Mouse (Mus musculus): ENCODE results near the gene Masp2. TPM values are rescaled to one million over a fixed set of nuclear protein-coding genes. Genes with fewer than 3 reads are reported as not detected.
A peak's percentile ranks its signal among the peaks of the same experiment; 100 is the strongest.

Gene Masp2
- polyA plus RNA-seq, 1 experiment from 2014 or later: 0.54 TPM

GRCm38 (mm10) chr4:148643291-148644156 is 41.2 kb downstream of the Masp2 start, which contains the start of gene Gm572:
Gene Gm572 (plus strand): TSS chr4:148643317.
- Histone ChIP-seq H3K4me1 (peaks cover 4% of the 10 kb centered on the region; the same call in 1 of the 2 replicates), H3K36me3 (no peaks in the 10 kb centered on the region), H3K27me3 (no peaks in the 10 kb centered on the region), H3K9ac (no peak within 1 kb of the TSS), H3K27ac (no peak within 1 kb of the TSS), H3K9me3 (no peaks in the 10 kb centered on the region), H3K4me3 (no peak within 1 kb of the TSS), H3K4me2 (replicated peaks) (peak within 1 kb of the TSS; percentile 32)
- ATAC-seq (ENCODE audit: insufficient number of reproducible peaks, insufficient read depth, low FRiP score, low TSS enrichment): no peak
- WGBS: 66% methylated on average over 15 of the region's 15 CpGs

GRCm38 (mm10) chr4:148644157-148644511 is 41.8 kb downstream of the Masp2 start:
- Histone ChIP-seq H3K4me1 (peaks cover 4% of the 10 kb centered on the region; the same call in 1 of the 2 replicates), H3K36me3 (no peaks in the 10 kb centered on the region), H3K4me2 (replicated peaks) (peak overlapping the region; percentile 32), H3K9ac (no peak overlapping the region), H3K9me3 (no peaks in the 10 kb centered on the region), H3K27ac (no peak overlapping the region), H3K4me3 (no peak overlapping the region), H3K27me3 (no peaks in the 10 kb centered on the region)
- ATAC-seq (ENCODE audit: insufficient number of reproducible peaks, insufficient read depth, low FRiP score, low TSS enrichment): no peak
- 5% methylated on average over 9 of the region's 9 CpGs for WGBS

- no peaks in the 10 kb centered on the region for H3K9me3 ChIP-seq
- WGBS: 86% methylated on average over 6 of the region's 6 CpGs
- no peaks in the 10 kb centered on the region for H3K27me3 ChIP-seq
- no peak for ATAC-seq (ENCODE audit: insufficient number of reproducible peaks, insufficient read depth, low FRiP score, low TSS enrichment)
- no peak overlapping the region for H3K4me2 ChIP-seq (replicated peaks)
- peaks cover 4% of the 10 kb centered on the region; the same call in 1 of the 2 replicates for H3K4me1 ChIP-seq
- H3K36me3 ChIP-seq: no peaks in the 10 kb centered on the region
- H3K27ac ChIP-seq: no peak overlapping the region
- H3K9ac ChIP-seq: no peak overlapping the region
- no peak overlapping the region for H3K4me3 ChIP-seq
Measured at GRCm38 (mm10) chr4:148644926-148645325, 42.6 kb downstream of the Masp2 start.

GRCm38 (mm10) chr4:148646616-148647015 is 44.3 kb downstream of the Masp2 start:
- Histone ChIP-seq H3K36me3 (no peaks in the 10 kb centered on the region), H3K27me3 (no peaks in the 10 kb centered on the region), H3K27ac (no peak overlapping the region), H3K9me3 (no peaks in the 10 kb centered on the region), H3K9ac (no peak overlapping the region), H3K4me2 (replicated peaks) (no peak overlapping the region), H3K4me1 (peaks cover 4% of the 10 kb centered on the region; the same call in 1 of the 2 replicates), H3K4me3 (no peak overlapping the region)
- 71% methylated on average over 11 of the region's 11 CpGs for WGBS
- no peak for ATAC-seq (ENCODE audit: insufficient number of reproducible peaks, insufficient read depth, low FRiP score, low TSS enrichment)

- Histone ChIP-seq H3K27me3 (no peaks in the 10 kb centered on the region), H3K9me3 (no peaks in the 10 kb centered on the region), H3K4me3 (no peak overlapping the region), H3K27ac (no peak overlapping the region), H3K36me3 (no peaks in the 10 kb centered on the region), H3K9ac (no peak overlapping the region), H3K4me2 (replicated peaks) (no peak overlapping the region), H3K4me1 (no peaks in the 10 kb centered on the region)
- ATAC-seq (ENCODE audit: insufficient number of reproducible peaks, insufficient read depth, low FRiP score, low TSS enrichment): no peak
- WGBS: 68% methylated on average over 3 of the region's 3 CpGs
Measured at GRCm38 (mm10) chr4:148649309-148649708, 47.0 kb downstream of the Masp2 start.

- WGBS: 78% methylated on average over 9 of the region's 9 CpGs
- ATAC-seq (ENCODE audit: insufficient number of reproducible peaks, insufficient read depth, low FRiP score, low TSS enrichment): no peak
- Histone ChIP-seq H3K9ac (no peak overlapping the region), H3K4me2 (replicated peaks) (no peak overlapping the region), H3K9me3 (no peaks in the 10 kb centered on the region), H3K36me3 (no peaks in the 10 kb centered on the region), H3K27me3 (no peaks in the 10 kb centered on the region), H3K4me3 (no peak overlapping the region), H3K4me1 (no peaks in the 10 kb centered on the region), H3K27ac (no peak overlapping the region)
Measured at GRCm38 (mm10) chr4:148651045-148651444, 48.7 kb downstream of the Masp2 start.

- WGBS: 87% methylated on average over 18 of the region's 18 CpGs
- Histone ChIP-seq H3K4me3 (no peak overlapping the region), H3K27me3 (no peaks in the 10 kb centered on the region; the same call in 1 of the 2 replicates), H3K27ac (no peak overlapping the region), H3K4me1 (no peaks in the 10 kb centered on the region), H3K9me3 (no peaks in the 10 kb centered on the region), H3K36me3 (no peaks in the 10 kb centered on the region), H3K4me2 (replicated peaks) (no peak overlapping the region), H3K9ac (no peak overlapping the region)
- no peak for ATAC-seq (ENCODE audit: insufficient number of reproducible peaks, insufficient read depth, low FRiP score, low TSS enrichment)
Measured at GRCm38 (mm10) chr4:148654701-148655398, 52.5 kb downstream of the Masp2 start.

- no peak for ATAC-seq (ENCODE audit: insufficient number of reproducible peaks, insufficient read depth, low FRiP score, low TSS enrichment)
- no peak overlapping the region for H3K4me2 ChIP-seq (replicated peaks)
- no peak overlapping the region for H3K9ac ChIP-seq
- H3K27ac ChIP-seq: no peak overlapping the region
- no peak overlapping the region for H3K4me3 ChIP-seq
- H3K27me3 ChIP-seq: no peaks in the 10 kb centered on the region; the same call in 1 of the 2 replicates
- no peaks in the 10 kb centered on the region for H3K36me3 ChIP-seq
- H3K4me1 ChIP-seq: no peaks in the 10 kb centered on the region
- WGBS: 50% methylated on average over 15 of the region's 15 CpGs
- H3K9me3 ChIP-seq: no peaks in the 10 kb centered on the region
Measured at GRCm38 (mm10) chr4:148656691-148657258, 54.4 kb downstream of the Masp2 start.

GRCm38 (mm10) chr4:148657776-148658175 is 55.4 kb downstream of the Masp2 start:
- H3K4me3 ChIP-seq: no peak overlapping the region
- H3K4me1 ChIP-seq: peaks cover 5% of the 10 kb centered on the region; the same call in 1 of the 2 replicates
- no peak overlapping the region for H3K4me2 ChIP-seq (replicated peaks)
- H3K36me3 ChIP-seq: no peaks in the 10 kb centered on the region
- H3K9ac ChIP-seq: no peak overlapping the region
- H3K27me3 ChIP-seq: no peaks in the 10 kb centered on the region; the same call in 1 of the 2 replicates
- no peaks in the 10 kb centered on the region for H3K9me3 ChIP-seq
- no peak overlapping the region for H3K27ac ChIP-seq
- WGBS: 85% methylated on average over 13 of the region's 13 CpGs
- ATAC-seq (ENCODE audit: insufficient number of reproducible peaks, insufficient read depth, low FRiP score, low TSS enrichment): no peak

GRCm38 (mm10) chr4:148660174-148660573 is 57.8 kb downstream of the Masp2 start:
- Histone ChIP-seq H3K36me3 (no peaks in the 10 kb centered on the region), H3K4me1 (peaks cover 5% of the 10 kb centered on the region; the same call in 1 of the 2 replicates), H3K27me3 (peaks cover 7% of the 10 kb centered on the region; the same call in 1 of the 2 replicates), H3K27ac (no peak overlapping the region), H3K4me3 (no peak overlapping the region), H3K9me3 (no peaks in the 10 kb centered on the region), H3K9ac (no peak overlapping the region), H3K4me2 (replicated peaks) (no peak overlapping the region)
- 57% methylated on average over 3 of the region's 3 CpGs for WGBS
- no peak for ATAC-seq (ENCODE audit: insufficient number of reproducible peaks, insufficient read depth, low FRiP score, low TSS enrichment)

GRCm38 (mm10) chr4:148662168-148662965 is 60.0 kb downstream of the Masp2 start:
- 0 out of 2 replicates have a peak, but pooled peaks cover 7% of the 10 kb centered on the region for H3K27me3 ChIP-seq
- no peaks in the 10 kb centered on the region for H3K36me3 ChIP-seq
- H3K9me3 ChIP-seq: no peaks in the 10 kb centered on the region
- no peak overlapping the region for H3K27ac ChIP-seq
- 0 out of 2 replicates have a peak overlapping the region, but pooled peaks have one; percentile 26 for H3K4me2 ChIP-seq (replicated peaks)
- H3K9ac ChIP-seq: no peak overlapping the region
- no peak overlapping the region for H3K4me3 ChIP-seq
- no peak; the same call in 1 of the 2 replicates for ATAC-seq (ENCODE audit: insufficient number of reproducible peaks, insufficient read depth, low FRiP score, low TSS enrichment)
- 33% methylated on average over 21 of the region's 21 CpGs for WGBS
- peaks cover 5% of the 10 kb centered on the region; the same call in 1 of the 2 replicates for H3K4me1 ChIP-seq

Data from embryonic facial prominence, embryonic 12.5 days (tissue).